Mouse (Mus musculus): ENCODE measurements around the gene Clec9a. TPM values are rescaled to one million over a fixed set of nuclear protein-coding genes. Genes with fewer than 3 reads are reported as not detected.

Clec9a gene
- 1.8 and 6.7 TPM in 2 replicates for total RNA-seq (2017)

- ATAC-seq (replicated peaks; ENCODE audit: low read depth, poor library complexity, severe bottlenecking), result no peak
Observed at GRCm38 (mm10) chr6:129408562-129408961, at the start of gene Clec9a. Gene Clec9a (plus strand): TSS chr6:129408862.

- ATAC-seq (replicated peaks; ENCODE audit: low read depth, poor library complexity, severe bottlenecking), result no peak
Observed at GRCm38 (mm10) chr6:129359515-129359914, 49.1 kb upstream of the Clec9a start.

- ATAC-seq (replicated peaks; ENCODE audit: low read depth, poor library complexity, severe bottlenecking), result no peak
Observed at GRCm38 (mm10) chr6:129363942-129364341, 44.7 kb upstream of the Clec9a start.

- peak; percentile 83 for ATAC-seq (replicated peaks; ENCODE audit: low read depth, poor library complexity, severe bottlenecking)
Observed at GRCm38 (mm10) chr6:129365959-129366359, 42.7 kb upstream of the Clec9a start.

GRCm38 (mm10) chr6:129369374-129370132, 39.1 kb upstream of the Clec9a start:
- ATAC-seq (replicated peaks; ENCODE audit: low read depth, poor library complexity, severe bottlenecking), result 0 out of 2 replicates have a peak, but pooled peaks have one; percentile 30

- ATAC-seq (replicated peaks; ENCODE audit: low read depth, poor library complexity, severe bottlenecking), result peak; percentile 79
Observed at GRCm38 (mm10) chr6:129374937-129375471, 33.7 kb upstream of the Clec9a start.

- ATAC-seq (replicated peaks; ENCODE audit: low read depth, poor library complexity, severe bottlenecking), result no peak
Observed at GRCm38 (mm10) chr6:129380454-129380853, 28.2 kb upstream of the Clec9a start.

- ATAC-seq (replicated peaks; ENCODE audit: low read depth, poor library complexity, severe bottlenecking), result no peak
Observed at GRCm38 (mm10) chr6:129381736-129382135, 26.9 kb upstream of the Clec9a start.

GRCm38 (mm10) chr6:129383466-129383865, 25.2 kb upstream of the Clec9a start:
- no peak for ATAC-seq (replicated peaks; ENCODE audit: low read depth, poor library complexity, severe bottlenecking)

GRCm38 (mm10) chr6:129385000-129385399, 23.7 kb upstream of the Clec9a start:
- no peak for ATAC-seq (replicated peaks; ENCODE audit: low read depth, poor library complexity, severe bottlenecking)

- ATAC-seq (replicated peaks; ENCODE audit: low read depth, poor library complexity, severe bottlenecking), result no peak
Observed at GRCm38 (mm10) chr6:129385774-129386173, 22.9 kb upstream of the Clec9a start, which contains the start of gene Clec12b. Gene Clec12b (minus strand): TSS chr6:129385874.

GRCm38 (mm10) chr6:129393087-129393720, 15.5 kb upstream of the Clec9a start:
- ATAC-seq (replicated peaks; ENCODE audit: low read depth, poor library complexity, severe bottlenecking), result peak; percentile 68; the same call in 1 of the 2 replicates

GRCm38 (mm10) chr6:129393732-129394131, 14.9 kb upstream of the Clec9a start:
- no peak for ATAC-seq (replicated peaks; ENCODE audit: low read depth, poor library complexity, severe bottlenecking)

- ATAC-seq (replicated peaks; ENCODE audit: low read depth, poor library complexity, severe bottlenecking), result no peak
Observed at GRCm38 (mm10) chr6:129396997-129397396, 11.7 kb upstream of the Clec9a start, which contains the start of gene Clec1b. Gene Clec1b (plus strand): TSS chr6:129397297.

GRCm38 (mm10) chr6:129399945-129400344, 8.7 kb upstream of the Clec9a start:
- ATAC-seq (replicated peaks; ENCODE audit: low read depth, poor library complexity, severe bottlenecking), result peak; percentile 40; the same call in 1 of the 2 replicates

- ATAC-seq (replicated peaks; ENCODE audit: low read depth, poor library complexity, severe bottlenecking), result no peak
Observed at GRCm38 (mm10) chr6:129402404-129402803, 6.3 kb upstream of the Clec9a start.

GRCm38 (mm10) chr6:129403391-129403790, 5.3 kb upstream of the Clec9a start:
- no peak for ATAC-seq (replicated peaks; ENCODE audit: low read depth, poor library complexity, severe bottlenecking)

- peak; percentile 75 for ATAC-seq (replicated peaks; ENCODE audit: low read depth, poor library complexity, severe bottlenecking)
Observed at GRCm38 (mm10) chr6:129405999-129406398, 2.7 kb upstream of the Clec9a start.

- ATAC-seq (replicated peaks; ENCODE audit: low read depth, poor library complexity, severe bottlenecking), result peak; percentile 79
Observed at GRCm38 (mm10) chr6:129407324-129407723, 1.3 kb upstream of the Clec9a start.

- ATAC-seq (replicated peaks; ENCODE audit: low read depth, poor library complexity, severe bottlenecking), result no peak
Observed at GRCm38 (mm10) chr6:129414177-129414576, 5.5 kb downstream of the Clec9a start.

GRCm38 (mm10) chr6:129422311-129422710, 13.6 kb downstream of the Clec9a start:
- ATAC-seq (replicated peaks; ENCODE audit: low read depth, poor library complexity, severe bottlenecking), result no peak

All from common myeloid progenitor, adult 5-6 weeks (primary cell).